Mouse (Mus musculus) ovary, adult 18-20 months (tissue): ENCODE results near the gene Repin1.
A peak's percentile ranks its signal among the peaks of the same experiment; 100 is the strongest.
"Not testable (repeated sequence)": the region's sequence is repeated elsewhere in the genome, so short reads cannot be mapped to it uniquely, and the experiment has no call there.

Source experiments
- DNase-seq: peaks from one replicate; pipeline ENCODE4 v3.0.0; 2022; ENCODE audit warnings: low spot score, mixed read lengths

Repin1 gene

GRCm38 (mm10) chr6:48579215-48579648 is 14.5 kb upstream of the Repin1 start:
- DNase-seq, result no peak

- no peak for DNase-seq
Measured at GRCm38 (mm10) chr6:48581257-48581656, 12.4 kb upstream of the Repin1 start.

GRCm38 (mm10) chr6:48582037-48582436 is 11.6 kb upstream of the Repin1 start:
- DNase-seq, result no peak

- no peak for DNase-seq
Measured at GRCm38 (mm10) chr6:48589194-48589750, 4.4 kb upstream of the Repin1 start, which contains the start of gene Gm45021. TSS of gene Gm45021 (plus strand) at chr6:48589610.

- DNase-seq, result no peak
Measured at GRCm38 (mm10) chr6:48591221-48591845, 2.4 kb upstream of the Repin1 start.

- no peak for DNase-seq
Measured at GRCm38 (mm10) chr6:48591871-48592270, 1.8 kb upstream of the Repin1 start.

- no peak for DNase-seq
Measured at GRCm38 (mm10) chr6:48594043-48594738, 508 bp downstream of the Repin1 start.

GRCm38 (mm10) chr6:48595278-48595677 is 1.6 kb downstream of the Repin1 start:
- no peak for DNase-seq

- DNase-seq, result no peak
Measured at GRCm38 (mm10) chr6:48596545-48597232, 3.0 kb downstream of the Repin1 start.

GRCm38 (mm10) chr6:48597233-48597625 is 3.5 kb downstream of the Repin1 start:
- DNase-seq, result no peak

- DNase-seq, result no peak
Measured at GRCm38 (mm10) chr6:48600594-48600993, 6.9 kb downstream of the Repin1 start.

- peak; percentile 96 for DNase-seq
Measured at GRCm38 (mm10) chr6:48601271-48602079, 7.8 kb downstream of the Repin1 start, which contains the start of gene Zfp775. TSS of gene Zfp775 (plus strand) at chr6:48602063.

- DNase-seq, result no peak
Measured at GRCm38 (mm10) chr6:48602080-48602741, 8.5 kb downstream of the Repin1 start.

GRCm38 (mm10) chr6:48608124-48608523 is 14.4 kb downstream of the Repin1 start:
- no peak for DNase-seq

GRCm38 (mm10) chr6:48609512-48609911 is 15.8 kb downstream of the Repin1 start:
- DNase-seq, result no peak

- no peak for DNase-seq
Measured at GRCm38 (mm10) chr6:48610657-48611056, 17.0 kb downstream of the Repin1 start.

- DNase-seq, result no peak
Measured at GRCm38 (mm10) chr6:48613464-48613863, 19.8 kb downstream of the Repin1 start.

- DNase-seq, result no peak
Measured at GRCm38 (mm10) chr6:48614756-48615155, 21.1 kb downstream of the Repin1 start.

GRCm38 (mm10) chr6:48620031-48620430 is 26.3 kb downstream of the Repin1 start:
- DNase-seq, result no peak

- not testable (repeated sequence) for DNase-seq
Measured at GRCm38 (mm10) chr6:48622186-48622843, 28.6 kb downstream of the Repin1 start.

GRCm38 (mm10) chr6:48623460-48623859 is 29.8 kb downstream of the Repin1 start:
- no peak for DNase-seq
